Mouse (Mus musculus): Measurements from ENCODE around the gene Kmt2e. TPM values are rescaled to one million over a fixed set of nuclear protein-coding genes. Genes with fewer than 3 reads are reported as not detected.

The Kmt2e gene
- polyA plus RNA-seq, 1 experiment: 15.8 TPM

DNA sequence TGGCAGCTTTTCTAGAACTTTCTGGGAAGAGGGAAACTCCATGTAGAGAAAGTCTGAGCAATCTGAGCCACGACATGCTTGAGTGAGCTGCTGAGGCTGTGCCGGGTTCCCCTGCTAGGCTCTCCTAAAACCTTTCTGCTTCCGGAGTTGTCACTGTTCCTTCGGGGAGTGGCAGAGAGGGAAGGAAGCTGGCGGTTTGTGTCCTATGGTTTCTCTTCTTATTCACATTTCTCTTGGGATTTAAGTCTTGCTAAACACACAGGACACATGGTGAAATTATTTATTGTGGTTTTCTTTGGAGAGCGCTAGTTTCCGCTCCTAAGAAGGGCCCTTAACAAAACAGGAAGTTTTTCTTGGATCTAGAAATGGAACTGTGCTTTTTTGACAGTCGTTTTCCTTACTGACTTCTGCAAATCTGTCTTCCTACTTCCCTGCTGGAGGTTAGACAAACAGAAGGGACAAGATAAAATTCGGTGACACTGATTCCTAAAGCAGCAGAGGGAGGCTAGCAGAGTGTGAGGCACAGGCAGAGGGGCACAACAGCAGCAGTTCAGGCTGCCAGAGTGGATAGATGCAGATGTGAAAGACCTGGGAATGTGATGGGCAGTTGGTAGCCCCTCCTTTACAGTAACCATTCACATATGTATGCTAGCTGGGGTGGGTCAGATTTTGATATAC, 24.1 kb upstream of the Kmt2e start:
- DNase-seq (ENCODE audit: low read depth): no peak

DNA sequence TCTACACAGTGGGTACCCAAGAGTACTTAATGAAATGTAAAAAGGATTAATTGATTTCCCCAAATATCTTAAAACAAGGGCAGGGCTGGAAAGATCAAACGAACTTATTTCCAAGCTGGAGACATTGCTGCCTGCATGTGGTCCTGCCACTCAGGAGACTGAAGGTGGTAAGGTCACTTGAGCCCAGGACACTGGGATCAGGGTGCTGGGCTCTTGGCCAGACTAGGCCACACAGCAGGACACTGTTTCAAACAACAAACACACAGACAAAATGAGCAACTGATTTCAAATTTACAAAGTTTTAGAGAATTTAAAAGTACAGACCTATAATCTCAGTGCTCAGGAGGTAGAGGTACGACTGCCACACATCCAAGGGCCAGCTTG, 23.5 kb upstream of the Kmt2e start:
- no peak for DNase-seq (ENCODE audit: low read depth)

DNA sequence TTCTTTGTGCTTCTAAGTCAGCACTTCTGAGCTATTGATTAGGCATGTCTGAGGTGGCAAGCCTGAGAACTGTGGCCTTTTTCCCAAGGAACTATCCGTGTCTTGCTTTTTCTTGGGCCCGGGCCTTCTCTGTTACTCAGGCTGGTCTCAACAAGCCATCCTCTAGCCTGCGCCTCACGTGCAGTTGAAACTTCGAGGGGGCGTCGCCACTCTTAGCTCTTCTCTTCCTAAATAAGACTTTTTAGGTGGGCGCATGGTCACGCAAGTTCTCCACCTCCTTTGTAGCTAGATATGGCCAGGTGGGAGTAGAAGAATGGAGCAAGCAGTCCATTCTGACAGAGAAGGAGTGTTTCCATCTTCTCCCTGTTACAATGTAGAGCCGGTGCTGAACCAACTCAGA, 22.6 kb upstream of the Kmt2e start:
- DNase-seq (ENCODE audit: low read depth): no peak

DNA sequence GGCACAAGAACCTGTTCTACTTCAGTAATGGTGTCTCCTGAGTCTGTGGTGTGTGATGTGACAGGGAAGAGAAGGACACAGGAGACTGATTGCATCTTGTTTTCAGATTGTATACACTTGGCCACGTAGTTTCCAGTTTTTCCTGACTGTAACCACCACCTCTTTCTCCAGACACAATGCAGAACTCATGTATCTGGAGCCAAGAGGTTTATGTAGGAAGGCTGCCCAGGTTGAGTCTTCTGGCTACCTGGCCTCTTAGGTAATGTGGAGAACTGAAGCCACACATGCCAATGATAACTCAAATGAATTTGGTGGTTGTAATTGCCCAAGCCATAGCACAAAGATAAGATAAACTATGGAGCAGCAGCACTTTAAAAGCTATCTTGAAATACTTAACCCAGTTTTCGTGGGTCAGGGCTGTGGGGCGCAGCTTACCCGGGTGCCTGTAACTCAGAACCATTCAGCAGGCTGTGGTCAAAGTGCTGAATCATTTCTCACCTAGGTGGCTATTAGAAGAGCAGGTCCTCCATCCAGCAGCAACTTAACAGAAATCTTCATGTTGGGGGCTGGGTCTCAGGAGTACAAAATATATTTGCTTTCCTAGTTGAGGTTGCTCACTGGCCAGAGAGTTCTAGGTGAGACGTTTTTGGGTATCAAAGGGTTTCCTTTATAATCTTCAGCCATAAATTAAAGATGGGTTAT, 21.8 kb upstream of the Kmt2e start:
- DNase-seq (ENCODE audit: low read depth): no peak

DNA sequence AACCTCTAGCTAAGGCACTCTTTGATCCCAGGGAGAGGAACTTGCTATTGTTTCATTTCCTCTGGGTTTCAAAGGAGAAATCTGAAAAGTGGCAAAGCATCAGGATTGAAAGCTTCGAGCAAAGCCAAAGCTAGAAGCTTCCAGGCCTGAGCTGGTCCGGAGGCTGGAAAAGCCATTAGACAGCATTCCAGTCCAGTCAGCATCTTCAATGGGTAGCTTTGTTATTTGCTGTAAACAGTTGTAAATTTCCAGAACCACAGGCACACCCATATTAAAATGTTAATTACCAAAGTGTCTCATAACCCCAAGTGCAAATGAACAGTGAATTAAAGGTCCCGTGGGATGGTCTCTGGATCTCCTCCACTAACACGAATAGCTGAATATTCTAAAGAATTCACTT, 21.2 kb upstream of the Kmt2e start:
- DNase-seq (ENCODE audit: low read depth): no peak

DNA sequence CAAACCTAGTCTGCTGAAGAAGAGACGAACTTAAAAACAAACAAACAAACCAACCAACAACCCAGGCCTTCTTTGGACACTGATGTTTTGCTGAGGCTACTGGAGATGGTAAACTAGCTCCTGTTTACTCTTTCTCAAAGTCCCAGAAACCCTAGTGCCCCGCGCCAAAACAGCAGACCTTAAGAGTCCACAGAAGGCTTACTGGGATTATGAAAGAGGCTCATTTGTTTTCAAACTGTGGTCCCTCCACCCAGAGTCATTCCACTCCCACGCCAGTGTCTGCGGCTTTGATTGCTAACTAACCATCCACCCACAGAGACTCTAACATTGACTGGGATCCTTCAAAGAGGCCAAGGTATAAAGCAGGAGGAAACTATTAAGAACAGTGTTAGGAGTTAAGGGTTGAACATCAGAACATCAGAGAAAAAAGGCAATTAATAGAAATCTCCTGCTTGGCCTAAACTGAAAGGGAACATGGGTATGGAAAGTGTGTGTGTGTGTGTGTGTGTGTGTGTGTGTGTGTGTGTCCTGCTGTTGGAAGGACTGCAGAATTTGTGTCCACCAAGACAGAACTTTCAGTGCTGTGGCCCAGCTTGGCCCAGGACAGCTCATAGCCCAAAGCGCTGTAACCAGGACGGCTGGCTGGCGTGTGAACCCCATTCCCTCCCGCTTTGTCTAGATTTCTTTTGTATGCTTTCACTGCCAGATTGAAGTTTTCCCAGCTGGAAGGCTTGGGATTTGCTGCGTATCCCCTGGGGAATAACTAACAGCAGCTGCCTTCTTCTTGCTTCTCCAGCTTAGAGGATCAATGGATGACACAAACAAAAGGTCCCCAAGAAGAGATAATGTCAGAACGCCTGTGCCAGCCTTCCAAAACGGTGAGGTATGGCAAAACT, 20.4 kb upstream of the Kmt2e start:
- DNase-seq (ENCODE audit: low read depth): no peak

DNA sequence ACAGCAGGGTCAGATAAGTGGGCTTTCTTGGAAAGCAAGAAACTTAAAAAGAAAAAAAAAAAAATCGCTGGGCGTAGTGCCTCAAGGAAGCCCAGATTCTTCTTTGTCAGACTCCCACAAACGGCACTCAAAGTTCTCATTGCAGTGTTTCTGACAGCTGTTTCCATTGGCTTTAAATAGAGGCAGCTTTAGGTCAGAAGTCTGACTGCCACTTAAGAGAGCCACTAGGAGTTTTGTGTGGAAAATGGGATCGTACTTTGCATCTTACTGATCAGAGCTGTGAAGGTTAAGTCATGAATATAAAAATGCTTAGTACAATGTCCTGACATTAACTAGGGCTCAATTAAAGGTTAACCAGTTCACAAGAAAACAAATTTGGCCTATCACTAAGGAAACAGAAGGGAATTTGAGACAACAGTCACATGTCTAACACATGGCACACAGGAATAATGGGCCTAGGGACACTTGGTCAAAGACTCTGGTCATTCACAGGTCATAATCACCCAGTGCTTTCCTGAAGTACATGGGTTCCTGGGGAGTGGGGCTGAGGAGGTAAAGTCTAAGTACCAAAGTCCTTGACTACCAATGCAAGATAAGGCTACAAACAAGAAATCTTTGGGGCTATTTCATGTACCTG, 19.6 kb upstream of the Kmt2e start:
- no peak for DNase-seq (ENCODE audit: low read depth)

DNA sequence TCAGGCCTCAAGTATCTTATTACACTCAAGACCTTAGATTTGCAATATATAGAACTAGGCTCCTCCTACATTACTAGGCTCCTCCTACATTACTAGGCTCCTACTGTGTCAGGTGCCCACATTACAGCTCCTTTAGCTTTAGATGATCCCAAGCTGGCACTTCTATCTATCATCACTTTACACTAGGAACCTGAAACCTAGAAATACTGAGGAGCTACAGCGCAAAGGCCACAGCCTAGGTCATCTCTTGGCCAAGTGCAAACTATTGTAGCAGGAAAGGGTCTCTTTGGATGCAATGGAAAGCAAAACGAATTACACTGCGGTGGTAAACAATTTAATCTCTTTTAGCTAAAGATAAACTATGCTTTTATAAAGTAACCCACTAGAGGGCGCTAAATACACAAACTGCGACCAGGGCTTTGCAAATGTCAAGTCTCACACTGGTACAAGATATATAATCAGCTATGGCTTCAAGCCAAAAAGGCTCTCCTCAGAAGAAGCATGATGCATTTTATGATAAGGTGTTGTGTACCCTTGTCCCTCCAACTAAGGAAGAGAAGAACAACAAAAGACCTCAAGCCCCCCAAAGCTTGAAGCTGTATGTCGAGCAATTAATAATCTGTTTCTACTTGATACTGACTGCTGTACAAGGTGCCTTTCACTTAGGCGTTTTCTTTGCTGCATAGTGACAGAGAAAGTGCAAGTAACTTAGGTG, 18.5 kb upstream of the Kmt2e start:
- DNase-seq (ENCODE audit: low read depth): no peak

DNA sequence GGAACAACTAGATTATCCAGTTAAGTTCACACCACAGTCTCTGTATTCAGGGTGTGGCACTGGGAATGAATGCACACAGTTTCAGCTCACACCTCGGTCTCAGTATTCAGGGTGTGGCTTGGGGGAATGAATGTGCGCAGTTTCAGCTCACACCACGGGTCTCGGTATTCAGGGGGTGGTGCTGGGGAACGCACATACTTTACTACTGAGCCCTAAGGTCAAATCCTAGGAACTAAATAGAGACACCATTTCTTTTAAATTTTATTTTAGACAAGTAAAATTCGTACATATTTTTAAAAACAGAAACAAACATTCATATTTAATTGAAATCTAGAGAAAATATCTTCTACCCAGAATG, 18.0 kb upstream of the Kmt2e start:
- DNase-seq (ENCODE audit: low read depth): no peak

DNA sequence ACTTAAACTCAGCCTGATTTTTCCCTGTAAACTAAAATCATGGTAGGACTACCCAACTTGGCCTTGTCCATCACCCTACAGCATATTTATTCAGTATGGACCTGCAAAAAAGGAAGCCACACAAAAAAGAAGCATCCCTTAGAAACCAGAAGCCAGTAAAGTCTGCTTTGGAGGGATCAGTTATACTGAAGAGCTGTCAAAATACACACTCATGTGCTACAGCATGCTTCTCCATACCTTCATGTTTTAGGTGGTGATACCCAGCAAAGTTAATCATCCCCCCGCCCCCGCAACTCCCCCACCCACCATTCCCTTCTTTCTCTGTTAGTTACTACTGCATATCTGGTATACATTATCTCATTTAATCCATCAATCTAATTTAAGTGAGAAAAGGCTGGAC, 16.5 kb upstream of the Kmt2e start:
- DNase-seq (ENCODE audit: low read depth): no peak

DNA sequence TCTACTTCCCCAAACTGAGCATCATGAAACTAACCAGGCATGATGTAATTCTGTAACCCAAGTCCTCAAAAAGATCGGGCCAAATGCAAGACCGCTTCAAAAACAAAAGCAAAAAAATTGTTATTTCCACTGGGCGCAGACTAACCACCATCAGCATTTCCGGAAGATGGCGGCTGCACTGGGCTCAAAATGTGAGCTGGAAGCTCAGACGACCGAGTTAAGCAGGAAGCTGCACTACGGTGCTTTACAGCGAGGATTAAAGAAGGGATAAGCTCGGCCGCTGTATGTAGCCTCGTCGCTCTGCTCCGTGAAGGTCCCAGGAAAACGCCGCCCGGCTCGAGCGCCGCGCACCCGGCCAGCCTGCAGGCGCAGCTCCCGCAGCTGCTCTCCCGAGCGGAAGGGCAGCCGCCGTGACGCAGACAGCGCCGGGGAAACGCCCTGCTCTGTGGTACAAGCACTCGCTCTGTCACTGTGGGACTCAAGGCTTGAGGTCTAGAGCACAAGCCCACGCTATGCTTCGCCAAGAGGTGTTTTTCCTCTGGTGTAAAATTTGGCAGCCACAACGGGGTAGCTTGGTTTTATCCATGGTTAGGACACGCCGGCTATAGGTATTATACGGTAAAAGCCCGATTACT, 16.0 kb upstream of the Kmt2e start:
- DNase-seq (ENCODE audit: low read depth): no peak

DNA sequence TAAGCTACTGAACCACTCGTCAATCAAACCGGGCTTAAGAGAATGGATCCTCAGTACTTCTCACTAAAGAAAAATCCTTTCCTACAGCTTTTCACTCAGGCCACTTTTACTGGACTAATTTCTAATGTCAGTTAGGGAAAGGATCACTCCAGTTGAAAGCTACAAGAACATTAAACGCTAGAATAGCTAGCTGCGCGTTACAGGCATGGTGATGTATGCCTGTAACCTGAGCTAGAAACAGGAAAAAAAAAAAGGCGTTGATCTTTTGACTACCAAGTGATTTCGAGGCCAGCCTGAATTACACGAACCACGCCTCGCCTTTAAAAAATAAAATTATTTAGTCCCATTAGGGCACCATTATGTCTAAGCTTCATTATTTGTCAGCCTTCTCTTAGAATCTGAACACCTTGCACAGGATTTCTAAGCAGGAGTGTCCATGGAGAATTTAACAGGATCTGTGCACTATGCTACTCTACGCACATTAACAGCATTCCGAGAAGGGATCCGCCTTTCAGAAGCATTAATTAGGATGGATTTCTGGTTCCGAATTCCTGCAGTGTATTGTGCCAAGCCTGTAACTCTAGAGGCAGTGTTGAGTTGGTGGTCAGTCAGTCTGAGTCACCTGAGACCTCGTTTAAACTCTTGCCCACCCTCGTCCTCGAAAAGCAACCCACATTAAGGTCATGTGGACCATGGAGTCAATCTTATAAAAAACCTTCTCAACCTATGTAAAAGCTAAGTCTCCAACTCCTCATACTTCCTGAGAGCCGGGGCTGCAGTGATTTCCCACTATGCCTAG, 15.2 kb upstream of the Kmt2e start:
- DNase-seq (ENCODE audit: low read depth): no peak

DNA sequence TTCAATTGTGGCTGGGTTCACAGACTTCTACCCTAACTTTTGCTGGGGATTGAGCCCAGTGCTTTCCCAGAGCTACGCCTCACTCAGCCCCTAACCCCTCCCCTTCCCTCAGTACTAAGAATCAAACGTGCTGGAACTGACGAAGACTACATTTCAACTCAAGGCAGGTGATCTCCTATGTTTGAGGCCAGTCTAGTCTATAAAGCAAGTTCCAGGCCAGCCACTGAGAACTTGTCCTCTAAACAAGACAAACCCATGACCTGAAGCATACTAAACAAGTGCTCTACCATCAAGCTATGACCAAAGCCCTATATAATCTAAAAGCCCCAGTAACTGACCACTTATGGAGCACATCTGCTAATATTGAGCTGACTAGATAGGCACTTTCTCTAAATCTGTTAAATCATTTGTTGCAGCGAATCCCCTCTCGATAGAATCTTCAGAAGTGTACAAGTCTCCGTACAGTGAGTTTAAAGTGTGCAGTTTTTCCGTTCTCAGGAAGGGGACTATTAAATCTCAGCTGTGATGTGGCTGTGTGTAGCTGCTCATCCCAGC, 14.5 kb upstream of the Kmt2e start:
- no peak for DNase-seq (ENCODE audit: low read depth)

DNA sequence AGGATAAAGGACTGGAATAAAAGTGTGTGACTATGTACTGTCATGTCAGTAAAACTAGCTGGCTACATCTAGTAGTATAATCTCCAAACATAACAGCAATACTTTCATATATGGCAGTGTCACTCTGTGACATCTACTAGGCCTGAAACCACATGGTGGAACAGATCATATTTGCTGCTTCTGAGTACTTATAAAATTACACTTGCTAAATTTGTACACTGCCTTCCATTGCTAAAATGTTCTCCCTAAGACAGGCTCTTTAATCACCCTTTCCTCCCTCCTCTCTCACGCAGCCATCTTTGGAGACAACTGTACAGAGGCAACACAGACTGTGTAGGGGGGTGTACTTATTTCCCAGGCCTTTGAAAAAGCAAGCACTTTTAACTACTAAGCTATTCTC, 13.8 kb upstream of the Kmt2e start:
- DNase-seq (ENCODE audit: low read depth): no peak

DNA sequence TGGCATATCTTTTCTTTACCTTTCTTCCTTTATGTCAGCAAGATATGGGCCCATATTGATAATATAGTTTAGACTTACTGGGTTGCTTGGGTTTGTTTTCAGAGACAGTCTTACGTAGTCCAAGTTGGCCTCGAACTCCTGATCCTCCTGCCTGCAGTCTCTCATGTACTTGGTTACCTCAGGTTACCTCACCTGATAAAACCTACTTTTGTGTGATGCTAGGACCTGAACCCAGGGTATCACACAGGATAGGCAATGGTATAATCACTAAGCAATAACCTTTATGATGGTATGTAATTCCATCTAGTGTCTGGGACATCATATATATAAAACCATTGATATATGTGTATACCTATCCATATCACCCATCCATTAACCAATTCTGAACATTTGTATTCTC, 12.8 kb upstream of the Kmt2e start:
- DNase-seq (ENCODE audit: low read depth): no peak

DNA sequence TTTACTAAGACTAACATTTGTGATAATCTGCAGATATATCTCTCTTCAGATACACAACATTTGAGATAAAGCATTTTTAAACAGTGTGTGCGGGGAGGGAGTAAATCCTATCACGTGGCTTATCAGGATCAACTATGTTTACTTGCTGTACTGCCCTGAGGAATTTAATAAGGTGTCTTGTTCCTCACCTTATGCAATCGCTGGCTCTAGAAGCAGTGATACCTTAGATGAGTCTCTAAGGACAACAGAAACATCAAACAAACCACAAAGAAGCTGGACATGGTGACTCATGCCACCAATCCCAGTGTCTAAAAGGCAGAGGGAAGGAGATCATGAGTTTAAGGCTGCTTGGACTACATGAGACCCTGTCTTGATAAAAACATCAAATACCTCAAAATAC, 11.2 kb upstream of the Kmt2e start:
- DNase-seq (ENCODE audit: low read depth): no peak

DNA sequence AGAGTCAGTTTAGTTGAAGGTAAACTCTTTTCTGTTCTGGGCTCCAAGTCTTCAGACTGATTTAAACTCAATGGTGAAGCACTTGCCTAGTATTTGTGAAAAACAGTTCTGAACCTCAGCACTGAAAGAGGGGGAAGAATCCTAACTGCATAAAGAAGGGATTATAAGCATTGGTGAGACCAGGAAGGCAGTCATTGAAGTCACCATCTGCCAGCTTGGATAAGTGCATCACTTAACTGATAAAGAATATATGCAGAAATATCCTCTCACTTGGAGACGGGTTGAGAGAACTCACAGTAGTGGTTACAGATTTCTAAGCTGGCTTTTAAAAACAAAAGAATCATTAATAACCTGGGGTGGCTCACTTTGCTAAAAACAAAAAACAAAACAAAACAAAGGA, 6.7 kb upstream of the Kmt2e start:
- no peak for DNase-seq (ENCODE audit: low read depth)

DNA sequence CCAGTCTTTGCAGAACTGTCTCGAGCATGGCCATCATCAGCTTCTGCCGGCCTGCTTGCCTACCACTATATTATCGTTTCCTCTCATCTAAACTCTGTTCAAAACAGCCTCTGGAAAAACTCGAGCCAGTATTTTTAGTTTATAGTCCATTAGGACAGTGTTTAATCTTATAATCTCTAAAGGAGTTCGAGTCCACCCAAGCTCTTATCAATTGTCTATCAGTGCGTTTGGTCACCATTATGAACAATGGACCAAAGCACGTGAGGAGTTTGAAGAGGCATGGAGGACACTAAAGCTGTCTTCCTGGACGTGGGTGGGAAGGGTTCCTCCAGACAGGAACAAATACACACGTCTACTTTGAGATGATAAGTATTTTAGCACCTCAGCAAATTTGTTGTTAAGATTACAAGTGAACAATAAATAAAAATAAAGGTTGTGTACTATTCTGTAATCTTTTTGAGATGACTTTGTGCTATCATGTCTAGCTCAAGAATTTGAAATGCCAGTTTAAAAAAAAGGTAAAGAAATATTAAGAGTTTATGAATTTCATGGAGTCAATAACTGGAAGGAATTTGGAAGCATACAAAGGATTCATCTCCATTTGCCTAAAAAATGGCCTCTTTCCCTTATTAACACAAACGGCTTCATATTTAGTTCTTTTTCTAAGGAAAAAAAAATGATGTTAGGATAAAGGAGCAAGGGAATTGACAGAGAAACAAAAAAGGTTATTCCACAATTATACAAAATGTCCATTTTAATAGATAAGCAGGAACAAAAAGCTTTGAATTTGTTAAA, 3.0 kb upstream of the Kmt2e start:
- no peak for DNase-seq (ENCODE audit: low read depth)

Data from gonadal fat pad, adult 2 months (tissue).